Mouse (Mus musculus): ENCODE results near the gene Hist1h2ae.
"Not testable (repeated sequence)": the region's sequence is repeated elsewhere in the genome, so short reads cannot be mapped to it uniquely, and the experiment has no call there.

The Hist1h2ae gene

DNA sequence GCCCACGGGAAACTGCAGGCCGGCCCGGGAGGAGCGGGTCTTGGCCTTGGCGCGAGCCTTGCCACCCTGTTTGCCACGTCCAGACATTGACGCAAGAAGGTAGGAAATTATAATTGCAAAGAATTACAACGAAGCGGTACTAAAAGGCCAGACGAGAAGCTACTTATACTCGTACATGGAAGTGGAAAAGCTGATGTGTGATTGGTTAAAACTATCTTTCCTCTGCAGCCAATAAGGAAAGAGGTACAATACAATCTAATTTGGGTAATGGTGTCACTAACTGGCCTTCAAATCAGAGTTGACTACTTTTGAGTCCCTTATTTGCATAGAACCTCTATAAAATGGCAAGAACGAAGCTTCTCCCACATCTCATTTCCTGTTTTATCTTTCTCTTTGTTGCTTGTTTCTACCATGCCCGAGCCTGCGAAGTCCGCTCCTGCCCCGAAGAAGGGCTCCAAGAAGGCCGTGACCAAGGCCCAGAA is at the start of gene Hist1h2ae, which contains the start of gene Hist1h2bg:
TSS of gene Hist1h2ae (minus strand) at position 199 of the 482 bp plus-strand sequence.
TSS of gene Hist1h2bg (plus strand) at position 375 of the 482 bp plus-strand sequence.
- DNase-seq (ENCODE audit: extremely low read depth, low read depth, low spot score), result peak; percentile 97

DNA sequence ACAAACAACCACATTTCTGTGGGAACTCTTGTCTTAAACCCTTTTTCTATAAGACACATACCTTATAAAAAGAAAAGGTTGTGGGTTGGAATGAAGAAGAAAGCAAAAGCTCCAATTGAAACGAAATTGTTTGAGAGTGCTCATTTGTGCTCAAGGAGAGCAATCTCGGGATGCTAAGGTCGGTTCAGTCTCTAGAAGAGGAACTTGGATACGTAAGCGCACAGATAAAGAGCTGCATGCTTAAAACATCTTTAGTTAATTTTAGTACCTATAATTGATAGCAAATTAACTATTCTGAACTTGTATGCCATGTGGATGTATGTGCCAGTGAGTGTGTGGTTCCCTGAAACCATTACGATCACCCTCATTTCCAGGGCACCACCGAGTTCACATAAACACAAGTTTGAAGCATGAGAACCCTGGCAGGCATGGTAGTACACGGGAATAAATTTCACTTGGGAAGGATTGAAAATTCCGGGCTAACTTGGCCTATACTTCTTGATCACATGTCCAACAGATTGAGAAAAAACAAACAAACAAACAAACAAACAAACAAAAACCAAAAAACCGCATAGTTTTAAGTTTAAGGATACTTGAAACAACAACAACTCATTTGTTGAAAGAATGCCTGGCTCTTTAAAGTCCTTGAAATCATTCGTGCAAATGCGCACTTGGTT is 49.2 kb upstream of the Hist1h2ae start:
- no peak for DNase-seq (ENCODE audit: extremely low read depth, low read depth, low spot score)

GRCm38 (mm10) chr13:23611638-23612037 is 40.6 kb upstream of the Hist1h2ae start:
- no peak for DNase-seq (ENCODE audit: extremely low read depth, low read depth, low spot score)

DNA sequence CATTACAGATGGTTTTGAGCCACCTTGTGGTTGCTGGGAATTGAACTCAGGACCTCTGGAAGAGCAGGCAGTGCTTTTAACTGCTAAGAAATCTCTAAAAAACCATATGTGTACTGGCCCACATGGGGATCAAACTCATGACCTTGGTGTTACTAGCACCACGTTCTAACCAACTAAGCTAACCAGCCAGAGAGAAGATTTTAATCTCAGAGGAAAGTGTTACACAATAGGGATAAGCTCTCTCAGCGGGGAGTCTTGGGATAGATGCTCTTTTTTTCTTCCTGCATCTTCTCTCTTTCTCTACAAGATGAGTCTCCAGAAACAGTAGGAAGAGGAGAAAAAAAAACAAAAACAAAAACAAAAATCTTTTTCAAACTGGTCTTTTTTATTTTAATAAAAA is 39.4 kb upstream of the Hist1h2ae start:
- no peak for DNase-seq (ENCODE audit: extremely low read depth, low read depth, low spot score)

DNA sequence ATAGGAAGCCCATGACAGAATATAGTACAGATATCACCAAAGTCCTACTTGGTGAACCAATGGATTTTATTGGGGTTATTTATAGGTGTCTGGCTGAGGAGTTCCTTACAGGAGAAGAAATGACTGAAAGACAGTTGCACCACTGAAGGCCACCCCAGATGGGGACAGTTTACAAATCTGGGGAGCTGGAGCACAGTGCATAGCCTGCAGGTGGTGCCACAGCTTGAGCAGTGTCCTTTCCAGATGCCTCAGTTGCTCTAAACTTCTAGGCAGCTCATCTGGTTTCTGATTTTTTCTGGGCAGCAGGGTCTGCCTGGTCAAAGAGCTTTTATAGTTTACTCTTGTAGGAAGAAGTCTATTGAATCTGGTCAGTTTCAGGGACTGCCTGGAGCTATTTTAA is 38.8 kb upstream of the Hist1h2ae start:
- no peak for DNase-seq (ENCODE audit: extremely low read depth, low read depth, low spot score)

- DNase-seq (ENCODE audit: extremely low read depth, low read depth, low spot score), result no peak
These were observed 38.2 kb upstream of the Hist1h2ae start for GRCm38 (mm10) chr13:23609209-23609608.

DNA sequence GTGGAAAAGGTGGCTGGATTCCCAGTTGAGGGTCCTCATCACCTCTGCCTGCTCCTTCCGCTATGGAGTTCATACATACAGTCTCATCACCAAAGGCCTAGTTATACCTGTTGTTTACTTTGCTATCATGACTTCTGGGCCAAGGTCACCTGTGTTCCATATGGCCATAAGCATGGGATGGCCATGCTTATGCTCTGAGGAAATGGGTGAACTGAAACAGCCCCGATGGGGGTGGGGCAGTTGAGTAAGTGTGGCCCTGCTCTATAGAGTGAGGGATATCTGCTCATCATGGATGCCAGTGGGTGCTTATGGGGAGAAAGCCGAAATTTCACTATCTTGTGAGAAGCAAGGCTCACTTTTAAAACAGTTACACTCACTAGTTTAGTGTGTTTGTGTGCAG is 34.0 kb upstream of the Hist1h2ae start:
- DNase-seq (ENCODE audit: extremely low read depth, low read depth, low spot score), result no peak

DNA sequence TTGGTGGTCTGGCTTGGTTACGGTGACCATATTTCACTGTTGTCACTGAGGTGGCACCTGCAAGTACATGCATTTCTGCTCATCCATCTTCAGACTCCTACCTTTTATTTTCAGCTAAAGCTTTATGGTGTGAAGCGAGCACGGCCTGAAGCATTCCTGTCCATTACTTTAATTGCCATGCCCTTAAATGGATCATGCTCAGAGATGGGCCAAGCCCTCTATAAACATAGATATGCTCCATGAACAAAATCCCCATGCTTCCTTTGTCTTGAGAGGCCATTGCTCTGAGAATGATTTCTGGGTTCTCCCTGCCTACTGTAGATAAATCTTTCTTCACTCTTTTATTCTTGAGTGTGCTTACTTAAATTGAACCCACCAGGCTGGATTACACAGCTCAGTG is 33.4 kb upstream of the Hist1h2ae start:
- no peak for DNase-seq (ENCODE audit: extremely low read depth, low read depth, low spot score)

DNA sequence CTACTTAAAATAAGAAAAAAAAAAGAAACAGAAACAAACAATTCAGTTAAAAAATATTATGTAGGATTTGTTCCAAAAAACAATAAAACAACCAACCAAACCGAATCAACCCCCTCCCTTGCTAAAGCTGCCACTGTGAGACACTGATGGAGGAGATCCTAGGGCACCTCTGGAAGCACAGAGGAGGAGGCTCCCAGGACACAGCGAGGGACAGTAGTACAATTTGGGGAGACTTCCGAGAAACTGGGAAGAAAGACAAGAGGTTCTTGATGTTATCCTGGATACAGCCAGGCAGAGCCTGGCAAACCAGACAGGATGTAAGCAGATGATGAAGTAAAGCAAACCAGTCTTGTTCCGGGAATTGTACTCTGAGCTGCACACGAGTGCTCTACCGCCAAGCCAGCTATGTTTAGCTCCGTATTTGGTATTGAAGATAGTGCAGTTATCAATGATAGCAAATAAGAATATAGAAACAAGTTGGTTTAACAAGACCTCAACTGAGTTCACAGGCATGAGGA is 32.2 kb upstream of the Hist1h2ae start:
- DNase-seq (ENCODE audit: extremely low read depth, low read depth, low spot score), result no peak

- no peak for DNase-seq (ENCODE audit: extremely low read depth, low read depth, low spot score)
These were observed 26.9 kb upstream of the Hist1h2ae start for GRCm38 (mm10) chr13:23597957-23598356.

DNA sequence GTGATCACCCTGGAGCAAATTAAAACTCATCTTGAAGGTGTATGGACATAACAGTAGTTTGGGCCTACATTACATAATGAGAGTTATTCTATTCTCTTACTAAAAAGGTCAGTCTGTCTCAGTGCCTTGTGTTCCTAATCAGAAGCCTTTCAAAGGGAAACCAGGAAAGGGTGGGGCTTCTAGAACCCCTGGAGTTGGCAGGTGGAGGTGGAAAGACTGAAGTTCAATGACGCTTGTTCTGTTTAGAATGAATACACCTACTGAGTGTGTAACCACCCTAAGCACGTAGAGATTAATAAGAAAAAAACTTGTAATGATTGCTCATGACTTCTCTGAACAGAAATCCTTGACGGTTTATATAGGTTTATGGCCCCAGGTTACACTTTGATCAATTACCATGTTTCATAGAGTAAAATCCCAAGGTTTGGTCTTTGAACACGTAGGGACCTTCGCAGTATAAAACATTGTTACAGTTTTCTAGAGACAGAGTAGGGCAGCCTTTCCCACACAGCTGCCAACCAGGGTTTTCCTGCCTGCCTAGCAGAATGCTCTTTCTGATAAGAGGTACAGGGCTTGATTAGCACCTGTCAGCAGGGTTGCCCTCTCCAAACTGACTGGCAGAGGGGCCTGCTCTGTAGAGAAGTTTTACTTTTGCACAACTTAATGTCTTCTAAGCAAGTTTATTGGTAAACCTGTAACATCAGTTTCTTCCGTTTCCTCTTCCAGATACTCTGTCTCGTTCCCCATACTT is 24.8 kb upstream of the Hist1h2ae start:
- no peak for DNase-seq (ENCODE audit: extremely low read depth, low read depth, low spot score)

DNA sequence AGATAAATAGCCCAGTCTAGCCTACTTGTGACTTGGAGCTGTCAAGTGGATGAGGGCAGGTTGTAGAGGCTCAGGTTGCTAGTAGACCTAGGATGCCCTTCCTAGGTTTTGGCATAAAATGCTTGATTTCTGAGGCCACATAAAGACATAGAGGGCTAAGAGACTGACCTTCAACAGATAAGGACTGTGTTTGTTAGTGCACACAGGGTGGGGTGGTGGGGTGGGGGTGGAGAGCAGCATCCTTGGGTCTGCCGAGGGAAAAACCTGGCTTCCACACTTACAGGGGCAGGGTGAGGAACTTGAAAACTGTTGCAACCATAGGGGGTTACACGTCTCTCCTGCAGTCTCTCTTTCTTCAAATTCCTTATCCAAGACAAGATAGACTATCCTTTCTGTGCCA is 24.2 kb upstream of the Hist1h2ae start:
- no peak for DNase-seq (ENCODE audit: extremely low read depth, low read depth, low spot score)

DNA sequence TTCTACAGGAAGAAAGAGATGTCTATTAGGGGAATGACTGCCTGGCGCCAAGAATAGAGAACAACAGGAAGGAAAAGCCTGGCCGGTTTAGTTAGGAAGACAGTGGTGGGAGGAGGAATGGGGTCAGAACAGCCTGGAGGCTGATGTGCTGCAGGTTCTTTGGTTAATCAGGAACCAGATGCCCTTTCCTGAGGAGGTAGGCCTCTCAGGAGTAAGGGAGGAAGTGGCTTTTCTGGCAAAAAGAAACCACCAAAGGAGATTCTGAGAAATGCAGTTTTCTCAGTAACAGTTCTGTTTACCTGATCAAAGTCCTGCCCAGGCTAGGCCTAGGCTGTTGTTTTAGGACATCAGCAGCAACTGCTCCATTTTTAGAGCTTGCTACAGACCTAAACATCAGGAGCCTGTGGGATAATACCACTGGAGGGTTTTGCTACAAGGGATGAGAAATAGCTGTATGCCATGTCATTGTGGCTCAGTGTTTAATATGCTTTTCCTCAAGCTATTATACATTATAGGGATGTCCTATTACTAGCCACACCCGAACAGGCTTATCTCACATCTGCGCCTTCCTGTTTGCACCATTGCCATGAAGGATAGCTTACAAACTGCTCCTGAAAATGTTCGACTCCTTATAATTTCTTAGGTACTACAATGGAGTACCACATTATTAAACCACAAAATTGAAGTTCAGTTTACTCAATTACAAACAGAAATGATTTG is 22.2 kb upstream of the Hist1h2ae start:
- DNase-seq (ENCODE audit: extremely low read depth, low read depth, low spot score), result no peak

DNA sequence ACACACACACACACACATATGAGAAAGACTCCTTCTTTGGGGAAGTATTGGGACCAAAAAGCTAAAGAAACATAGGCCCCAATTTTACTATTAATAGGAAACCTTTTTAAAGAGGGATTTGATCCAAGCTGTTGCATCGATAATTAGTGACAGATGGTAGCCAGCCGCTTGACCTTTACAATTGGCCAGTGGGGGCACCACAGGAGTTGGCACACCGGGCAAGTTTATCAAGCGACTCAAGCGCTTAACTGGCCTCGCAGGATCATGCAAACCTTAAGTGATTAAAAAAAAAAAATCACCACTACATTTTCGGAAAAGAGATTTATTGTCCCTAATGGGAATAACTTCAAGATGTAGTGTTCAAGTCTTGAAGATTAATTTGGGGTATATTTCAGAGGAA is 21.6 kb upstream of the Hist1h2ae start:
- no peak for DNase-seq (ENCODE audit: extremely low read depth, low read depth, low spot score)

- DNase-seq (ENCODE audit: extremely low read depth, low read depth, low spot score), result not testable (repeated sequence)
These were observed 20.9 kb upstream of the Hist1h2ae start for GRCm38 (mm10) chr13:23591886-23592285.

DNA sequence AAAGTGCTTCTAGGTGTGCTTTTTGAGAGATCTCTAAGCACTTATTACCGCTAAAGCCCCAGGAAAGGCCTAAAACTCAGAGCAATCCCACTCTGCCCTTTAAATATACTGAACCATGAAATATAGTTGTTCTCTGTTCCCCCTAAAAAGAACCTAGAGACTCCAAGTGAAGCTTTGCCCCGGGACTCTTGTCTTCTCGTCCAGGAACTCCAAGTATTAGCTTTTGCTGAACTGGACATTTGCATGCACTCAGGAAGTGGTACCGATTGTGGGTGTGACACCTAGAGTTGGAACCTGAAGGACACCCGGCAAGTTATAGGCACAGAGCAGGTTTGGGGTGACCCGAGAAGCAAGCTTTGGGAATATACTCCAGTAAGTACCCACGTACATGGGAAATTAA is 20.2 kb upstream of the Hist1h2ae start:
- no peak for DNase-seq (ENCODE audit: extremely low read depth, low read depth, low spot score)

DNA sequence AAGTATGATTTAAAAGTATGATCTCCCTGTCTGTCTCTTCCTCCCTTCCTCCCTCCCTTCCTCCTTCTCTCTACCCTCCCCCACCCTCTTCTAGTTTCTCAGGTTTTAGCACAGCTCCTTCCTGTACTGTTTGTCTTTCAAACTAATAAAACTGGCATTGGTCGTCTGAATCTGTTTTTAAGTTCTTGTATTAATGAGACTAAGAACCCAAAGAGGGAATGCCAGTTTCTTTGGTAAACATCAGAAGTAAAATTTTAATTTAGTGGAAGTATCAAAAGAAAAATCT is 15.9 kb upstream of the Hist1h2ae start:
- no peak for DNase-seq (ENCODE audit: extremely low read depth, low read depth, low spot score)

DNA sequence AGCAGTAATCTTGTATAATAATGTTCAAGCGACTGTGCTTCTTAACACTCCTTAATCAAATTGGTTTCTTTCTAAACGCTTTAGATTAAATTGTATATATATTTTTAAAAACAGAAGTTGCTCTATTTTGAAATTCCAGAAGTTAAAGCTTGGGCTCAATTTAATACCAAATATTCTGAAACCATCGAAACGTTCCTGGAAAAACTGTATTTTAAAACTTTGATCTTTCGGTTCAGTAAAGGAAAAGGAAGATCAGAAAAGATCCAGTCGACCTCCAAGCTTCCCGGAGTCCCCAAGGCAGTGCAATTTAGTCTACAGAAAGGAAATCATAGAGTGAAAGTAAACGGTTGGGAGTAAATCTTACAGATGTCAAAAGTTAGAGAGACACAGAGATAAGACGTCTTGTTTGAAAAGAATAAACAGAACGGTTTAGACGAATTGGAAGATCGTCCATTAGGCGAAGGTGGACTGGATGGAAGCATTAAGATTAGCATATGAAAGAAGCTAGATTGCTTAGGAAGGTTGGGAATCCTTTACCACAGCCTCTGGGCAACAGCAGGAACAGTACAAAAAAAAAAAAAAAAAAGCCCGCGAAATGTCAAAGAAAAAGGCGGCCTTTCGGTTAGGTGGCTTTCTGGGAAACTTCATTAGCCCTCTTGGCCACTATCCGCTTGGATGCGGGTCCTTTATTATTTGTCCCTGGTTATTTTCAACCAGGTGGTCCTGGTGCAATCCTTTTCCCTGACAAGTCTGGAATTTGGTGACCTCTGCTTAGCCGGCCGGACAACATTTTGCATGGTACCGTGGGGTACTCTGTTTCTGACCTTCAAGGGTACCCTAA is 15.3 kb upstream of the Hist1h2ae start:
- no peak for DNase-seq (ENCODE audit: extremely low read depth, low read depth, low spot score)

DNA sequence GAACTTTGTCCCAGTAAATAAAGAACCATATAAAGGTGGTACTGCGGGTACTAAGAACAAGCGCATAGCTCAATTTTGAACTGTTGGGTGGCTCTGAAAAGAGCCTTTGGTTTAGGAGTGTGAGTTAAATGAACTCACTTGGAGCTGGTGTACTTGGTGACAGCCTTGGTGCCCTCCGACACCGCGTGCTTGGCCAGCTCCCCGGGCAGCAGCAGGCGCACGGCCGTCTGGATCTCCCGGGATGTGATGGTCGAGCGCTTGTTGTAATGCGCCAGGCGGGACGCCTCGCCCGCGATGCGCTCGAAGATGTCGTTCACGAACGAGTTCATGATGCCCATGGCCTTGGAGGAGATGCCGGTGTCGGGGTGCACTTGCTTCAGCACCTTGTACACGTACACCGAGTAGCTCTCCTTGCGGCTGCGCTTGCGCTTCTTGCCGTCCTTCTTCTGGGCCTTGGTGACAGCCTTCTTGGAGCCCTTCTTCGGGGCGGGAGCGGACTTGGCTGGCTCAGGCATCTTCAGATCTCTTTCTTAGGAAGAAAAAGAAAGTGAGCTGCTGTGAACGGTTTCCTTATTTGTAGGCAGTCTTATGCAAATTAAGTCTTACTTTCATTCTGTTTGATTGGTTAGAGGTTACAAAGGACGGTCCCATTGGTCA is 14.6 kb upstream of the Hist1h2ae start:
- peak; percentile 81 for DNase-seq (ENCODE audit: extremely low read depth, low read depth, low spot score)

DNA sequence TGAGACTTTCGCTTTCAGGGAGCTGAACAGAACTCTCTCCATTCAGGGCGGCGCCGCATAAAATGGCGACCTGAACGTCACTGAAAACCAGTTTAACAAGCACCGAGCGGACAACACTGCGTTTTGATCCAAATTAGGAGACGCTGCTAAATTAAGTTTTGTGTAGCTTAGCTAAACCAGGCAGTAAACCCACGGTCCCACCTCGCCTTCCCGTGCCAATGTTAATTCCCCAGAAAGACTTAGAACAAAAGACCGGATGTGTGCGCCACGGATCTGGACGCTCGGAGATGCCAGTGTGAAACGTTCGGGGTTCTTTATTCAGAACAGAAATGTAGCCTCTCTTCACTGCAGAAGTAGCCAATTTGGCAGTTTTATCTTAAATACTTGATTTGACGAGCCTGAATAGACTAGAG is 14.0 kb upstream of the Hist1h2ae start:
- DNase-seq (ENCODE audit: extremely low read depth, low read depth, low spot score), result no peak

Data from fat pad, adult 2 months (tissue).